Mouse (Mus musculus): ENCODE measurements around the gene Map3k14.

DNA sequence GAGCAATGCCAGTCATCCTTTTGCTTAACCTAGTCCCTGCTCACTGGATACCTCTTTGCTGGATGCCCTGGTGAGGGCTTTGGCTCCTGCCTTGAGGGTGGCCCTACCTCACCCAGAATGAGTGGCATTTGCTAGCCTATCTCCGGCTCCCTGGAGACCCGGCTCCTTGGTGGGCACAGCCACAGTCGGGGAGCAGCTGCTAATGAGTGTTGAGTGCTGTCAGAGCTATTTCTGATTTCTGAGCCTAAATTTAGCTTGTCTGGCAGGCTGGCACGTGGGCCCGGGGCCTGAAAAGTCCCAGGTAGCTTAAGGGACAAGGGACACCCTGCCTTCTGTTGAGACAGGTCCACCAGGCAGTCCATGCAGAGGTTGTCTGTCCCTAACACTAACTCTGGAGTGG lies 90.1 kb downstream of the Map3k14 start:
- no peak for TF ChIP-seq CTCF (IDR thresholded peaks at IDR 0.05 in 2 of 3, conservative IDR thresholded peaks at IDR 0.05 in 1 of 3; ENCODE audit: control insufficient read depth in 1 of 3, insufficient read depth in 1 of 3, low read depth in 2 of 3, low read length in 3 of 3, poor library complexity in 1 of 3, severe bottlenecking in 1 of 3)
- TF ChIP-seq RAD21 (IDR thresholded peaks at IDR 0.05; ENCODE audit: low read depth, low read length), result no peak
- TF ChIP-seq CHD1 (IDR thresholded peaks at IDR 0.05; ENCODE audit: low read depth, low read length), result no peak
- TF ChIP-seq USF1 (IDR thresholded peaks at IDR 0.05; ENCODE audit: low read depth, low read length), result no peak

Data from MEL (cell line).